Mouse (Mus musculus): ENCODE data around the gene Rtel1. TPM values are rescaled to one million over a fixed set of nuclear protein-coding genes. Genes with fewer than 3 reads are reported as not detected.
A peak's percentile ranks its signal among the peaks of the same experiment; 100 is the strongest.

Rtel1 gene
- polyA plus RNA-seq, 1 experiment from 2014 or later: 61.8 TPM

DNA sequence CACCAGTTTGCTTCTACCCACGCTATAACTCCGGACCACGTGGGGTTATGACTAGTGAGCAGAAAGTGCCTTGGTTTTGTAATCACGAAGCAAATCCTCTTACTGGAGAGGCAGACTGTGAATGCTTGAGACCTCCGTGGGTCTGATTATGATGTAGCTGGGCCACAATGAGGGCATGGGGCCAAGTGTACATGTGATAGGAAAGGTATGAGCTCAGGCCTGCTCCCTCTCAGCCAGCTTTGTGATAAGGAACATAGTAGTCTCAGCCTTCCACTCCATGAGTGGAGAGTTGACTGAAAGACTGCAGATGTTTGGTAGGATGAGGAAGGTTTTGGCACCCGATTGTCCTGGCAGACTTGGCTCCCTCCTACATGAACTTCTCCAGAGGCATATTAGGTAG is 23.2 kb downstream of the Rtel1 start:
- H3K27me3 ChIP-seq (ENCODE audit: control insufficient read depth, insufficient read depth, low read length): no peaks in the 10 kb centered on the region
- DNase-seq (ENCODE audit: low spot score) (no peak), ATAC-seq (ENCODE audit: insufficient read depth, low FRiP score, low TSS enrichment) (no peak)
- WGBS: 96% methylated on average over 6 of the region's 6 CpGs
- H3K4me1 ChIP-seq (ENCODE audit: control insufficient read depth, insufficient read depth, low read length): no peaks in the 10 kb centered on the region
- no peaks in the 10 kb centered on the region for H3K9me3 ChIP-seq (ENCODE audit: control insufficient read depth, low read length)
- no peak overlapping the region for H3K9ac ChIP-seq (ENCODE audit: low read length)
- no peak overlapping the region for H3K4me3 ChIP-seq (ENCODE audit: low read depth, low read length)
- no peak overlapping the region for H3K27ac ChIP-seq (ENCODE audit: low read depth, low read length)
- H3K4me2 ChIP-seq (ENCODE audit: low read depth): no peak overlapping the region
- peaks cover 8% of the 10 kb centered on the region for H3K36me3 ChIP-seq (ENCODE audit: control insufficient read depth, insufficient read depth, low read length)

GRCm38 (mm10) chr2:181356780-181357179 is 37.2 kb downstream of the Rtel1 start:
- H3K36me3 ChIP-seq (ENCODE audit: control insufficient read depth, insufficient read depth, low read length): peaks cover 24% of the 10 kb centered on the region
- 83% methylated on average over 3 of the region's 3 CpGs for WGBS

GRCm38 (mm10) chr2:181363946-181364345 is 44.4 kb downstream of the Rtel1 start:
- H3K27ac ChIP-seq (ENCODE audit: low read depth, low read length): no peak overlapping the region
- H3K4me1 ChIP-seq (ENCODE audit: control insufficient read depth, insufficient read depth, low read length): peaks cover 20% of the 10 kb centered on the region
- H3K9ac ChIP-seq (ENCODE audit: low read length): no peak overlapping the region; the same call in 1 of the 2 replicates
- H3K9me3 ChIP-seq (ENCODE audit: control insufficient read depth, low read length): no peaks in the 10 kb centered on the region
- H3K4me2 ChIP-seq (ENCODE audit: low read depth): peak overlapping the region; percentile 96
- peaks cover 14% of the 10 kb centered on the region for H3K36me3 ChIP-seq (ENCODE audit: control insufficient read depth, insufficient read depth, low read length)
- no peaks in the 10 kb centered on the region for H3K27me3 ChIP-seq (ENCODE audit: control insufficient read depth, insufficient read depth, low read length)
- 83% methylated on average over 3 of the region's 3 CpGs for WGBS
- DNase-seq (ENCODE audit: low spot score) (no peak), ATAC-seq (ENCODE audit: insufficient read depth, low FRiP score, low TSS enrichment) (no peak)
- H3K4me3 ChIP-seq (ENCODE audit: low read depth, low read length): peak overlapping the region; percentile 87; the same call in 1 of the 2 replicates

More at GRCm38 (mm10) chr2:181356780-181357179, 37.2 kb downstream of the Rtel1 start:
- ATAC-seq (ENCODE audit: insufficient read depth, low FRiP score, low TSS enrichment) (no peak), DNase-seq (ENCODE audit: low spot score) (no peak)
- Histone ChIP-seq H3K4me2 (ENCODE audit: low read depth) (no peak overlapping the region), H3K9ac (ENCODE audit: low read length) (no peak overlapping the region), H3K4me3 (ENCODE audit: low read depth, low read length) (no peak overlapping the region), H3K27ac (ENCODE audit: low read depth, low read length) (no peak overlapping the region), H3K9me3 (ENCODE audit: control insufficient read depth, low read length) (no peaks in the 10 kb centered on the region), H3K4me1 (ENCODE audit: control insufficient read depth, insufficient read depth, low read length) (no peaks in the 10 kb centered on the region), H3K27me3 (ENCODE audit: control insufficient read depth, insufficient read depth, low read length) (no peaks in the 10 kb centered on the region)

DNA sequence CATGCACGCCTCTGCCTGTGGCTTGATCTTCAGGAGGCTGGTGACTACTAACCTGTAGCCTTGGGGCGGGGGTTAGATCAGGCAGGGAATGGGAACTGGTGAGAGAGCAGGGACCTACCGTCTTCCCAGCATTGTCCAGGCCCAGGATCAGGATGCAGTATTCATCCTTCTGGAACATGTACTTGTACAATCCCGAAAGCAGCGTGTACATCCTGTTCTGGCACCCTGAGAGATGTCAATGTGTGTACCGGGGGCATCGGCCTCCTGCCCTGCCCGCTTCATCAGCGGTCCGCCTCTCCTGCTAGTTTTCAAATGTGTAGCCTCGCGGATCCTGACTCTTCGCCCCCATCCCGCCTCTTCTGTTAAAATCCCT is 44.9 kb downstream of the Rtel1 start:
- Histone ChIP-seq H3K36me3 (ENCODE audit: control insufficient read depth, insufficient read depth, low read length) (peaks cover 13% of the 10 kb centered on the region), H3K27me3 (ENCODE audit: control insufficient read depth, insufficient read depth, low read length) (no peaks in the 10 kb centered on the region), H3K4me2 (ENCODE audit: low read depth) (peak overlapping the region; percentile 96), H3K4me3 (ENCODE audit: low read depth, low read length) (peak overlapping the region; percentile 87), H3K9me3 (ENCODE audit: control insufficient read depth, low read length) (no peaks in the 10 kb centered on the region), H3K4me1 (ENCODE audit: control insufficient read depth, insufficient read depth, low read length) (peaks cover 20% of the 10 kb centered on the region), H3K9ac (ENCODE audit: low read length) (peak overlapping the region; percentile 93), H3K27ac (ENCODE audit: low read depth, low read length) (no peak overlapping the region)
- DNase-seq (ENCODE audit: low spot score): no peak
- WGBS: 11% methylated on average over 14 of the region's 14 CpGs
- ATAC-seq (ENCODE audit: insufficient read depth, low FRiP score, low TSS enrichment): no peak; the same call in 1 of the 2 replicates

GRCm38 (mm10) chr2:181364860-181365596 is 45.5 kb downstream of the Rtel1 start, which contains the start of the genes Zgpat and Arfrp1:
Zgpat (plus strand) TSS chr2:181364928.
Arfrp1 (minus strand) TSS chr2:181365404.
- peak within 1 kb of the TSS; percentile 93 for H3K9ac ChIP-seq (ENCODE audit: low read length)
- no peaks in the 10 kb centered on the region for H3K27me3 ChIP-seq (ENCODE audit: control insufficient read depth, insufficient read depth, low read length)
- DNase-seq (ENCODE audit: low spot score) (peak; percentile 92), ATAC-seq (ENCODE audit: insufficient read depth, low FRiP score, low TSS enrichment) (peak; percentile 87)
- peak within 1 kb of the TSS; percentile 87 for H3K27ac ChIP-seq (ENCODE audit: low read depth, low read length)
- WGBS: under 1% methylated on average over 62 of the region's 71 CpGs
- H3K4me1 ChIP-seq (ENCODE audit: control insufficient read depth, insufficient read depth, low read length): peaks cover 20% of the 10 kb centered on the region
- no peaks in the 10 kb centered on the region for H3K9me3 ChIP-seq (ENCODE audit: control insufficient read depth, low read length)
- peaks cover 16% of the 10 kb centered on the region for H3K36me3 ChIP-seq (ENCODE audit: control insufficient read depth, insufficient read depth, low read length)
- peak within 1 kb of the TSS; percentile 96 for H3K4me2 ChIP-seq (ENCODE audit: low read depth)
- H3K4me3 ChIP-seq (ENCODE audit: low read depth, low read length): peak within 1 kb of the TSS; percentile 87

DNA sequence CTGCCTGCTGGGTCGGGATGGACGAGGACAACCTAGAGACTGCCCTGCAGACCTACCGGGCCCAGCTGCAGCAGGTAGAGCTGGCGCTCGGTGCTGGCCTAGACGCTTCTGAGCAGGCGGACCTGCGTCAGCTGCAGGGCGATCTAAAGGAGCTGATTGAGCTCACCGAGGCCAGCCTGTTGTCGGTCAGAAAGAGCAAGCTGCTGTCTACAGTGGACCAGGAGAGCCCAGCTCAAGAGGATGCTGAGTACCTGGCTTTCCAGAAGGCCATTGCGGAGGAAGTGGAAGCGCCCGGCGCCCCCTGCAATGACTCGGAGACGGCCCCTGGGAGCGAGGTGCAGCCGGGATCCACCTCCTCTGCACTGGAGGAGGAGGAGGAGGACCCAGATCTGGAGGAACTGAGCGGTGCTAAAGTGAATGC is 46.1 kb downstream of the Rtel1 start:
- H3K4me2 ChIP-seq (ENCODE audit: low read depth): peak overlapping the region; percentile 96
- peaks cover 20% of the 10 kb centered on the region for H3K4me1 ChIP-seq (ENCODE audit: control insufficient read depth, insufficient read depth, low read length)
- no peaks in the 10 kb centered on the region for H3K27me3 ChIP-seq (ENCODE audit: control insufficient read depth, insufficient read depth, low read length)
- peak overlapping the region; percentile 93 for H3K9ac ChIP-seq (ENCODE audit: low read length)
- peak; percentile 45 for DNase-seq (ENCODE audit: low spot score)
- peak; percentile 28 for ATAC-seq (ENCODE audit: insufficient read depth, low FRiP score, low TSS enrichment)
- H3K9me3 ChIP-seq (ENCODE audit: control insufficient read depth, low read length): no peaks in the 10 kb centered on the region
- H3K36me3 ChIP-seq (ENCODE audit: control insufficient read depth, insufficient read depth, low read length): peaks cover 16% of the 10 kb centered on the region
- 0% methylated on average over 20 of the region's 20 CpGs for WGBS
- H3K4me3 ChIP-seq (ENCODE audit: low read depth, low read length): peak overlapping the region; percentile 87
- peak overlapping the region; percentile 87 for H3K27ac ChIP-seq (ENCODE audit: low read depth, low read length)

- Histone ChIP-seq H3K36me3 (ENCODE audit: control insufficient read depth, insufficient read depth, low read length) (peaks cover 8% of the 10 kb centered on the region; the same call in 1 of the 2 replicates), H3K27me3 (ENCODE audit: control insufficient read depth, insufficient read depth, low read length) (no peaks in the 10 kb centered on the region), H3K4me3 (ENCODE audit: low read depth, low read length) (no peak overlapping the region), H3K27ac (ENCODE audit: low read depth, low read length) (no peak overlapping the region), H3K4me1 (ENCODE audit: control insufficient read depth, insufficient read depth, low read length) (peaks cover 14% of the 10 kb centered on the region), H3K4me2 (ENCODE audit: low read depth) (no peak overlapping the region), H3K9me3 (ENCODE audit: control insufficient read depth, low read length) (no peaks in the 10 kb centered on the region), H3K9ac (ENCODE audit: low read length) (no peak overlapping the region)
- ATAC-seq (ENCODE audit: insufficient read depth, low FRiP score, low TSS enrichment) (no peak), DNase-seq (ENCODE audit: low spot score) (no peak)
- WGBS: 95% methylated on average over 5 of the region's 5 CpGs
Observed at GRCm38 (mm10) chr2:181370001-181370400, 50.5 kb downstream of the Rtel1 start.

DNA sequence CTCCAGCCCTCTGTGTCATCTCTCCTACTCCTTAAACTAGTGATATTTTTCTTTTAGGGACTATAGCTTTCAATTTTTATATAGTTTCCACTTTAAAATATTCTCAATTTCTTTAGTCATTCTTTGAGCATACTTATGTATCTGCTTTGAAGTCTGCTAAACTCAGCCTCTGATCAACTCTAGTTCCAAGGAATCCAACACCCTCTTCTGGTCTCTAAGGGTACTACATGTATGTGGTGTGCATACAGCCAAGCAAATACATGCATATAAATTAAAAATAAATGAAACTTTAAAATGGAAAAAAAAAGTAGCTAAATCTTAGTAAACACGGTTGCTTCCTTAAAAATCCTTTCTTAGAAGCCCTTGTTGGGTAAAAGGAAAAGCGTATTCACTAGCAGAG is 56.2 kb downstream of the Rtel1 start:
- Histone ChIP-seq H3K27me3 (ENCODE audit: control insufficient read depth, insufficient read depth, low read length) (no peaks in the 10 kb centered on the region), H3K4me2 (ENCODE audit: low read depth) (no peak overlapping the region), H3K9me3 (ENCODE audit: control insufficient read depth, low read length) (no peaks in the 10 kb centered on the region), H3K4me3 (ENCODE audit: low read depth, low read length) (no peak overlapping the region), H3K4me1 (ENCODE audit: control insufficient read depth, insufficient read depth, low read length) (no peaks in the 10 kb centered on the region), H3K36me3 (ENCODE audit: control insufficient read depth, insufficient read depth, low read length) (peaks cover 8% of the 10 kb centered on the region; the same call in 1 of the 2 replicates), H3K27ac (ENCODE audit: low read depth, low read length) (no peak overlapping the region), H3K9ac (ENCODE audit: low read length) (no peak overlapping the region)
- WGBS: 90% methylated on average over 2 of the region's 2 CpGs
- DNase-seq (ENCODE audit: low spot score): no peak
- no peak for ATAC-seq (ENCODE audit: insufficient read depth, low FRiP score, low TSS enrichment)

DNA sequence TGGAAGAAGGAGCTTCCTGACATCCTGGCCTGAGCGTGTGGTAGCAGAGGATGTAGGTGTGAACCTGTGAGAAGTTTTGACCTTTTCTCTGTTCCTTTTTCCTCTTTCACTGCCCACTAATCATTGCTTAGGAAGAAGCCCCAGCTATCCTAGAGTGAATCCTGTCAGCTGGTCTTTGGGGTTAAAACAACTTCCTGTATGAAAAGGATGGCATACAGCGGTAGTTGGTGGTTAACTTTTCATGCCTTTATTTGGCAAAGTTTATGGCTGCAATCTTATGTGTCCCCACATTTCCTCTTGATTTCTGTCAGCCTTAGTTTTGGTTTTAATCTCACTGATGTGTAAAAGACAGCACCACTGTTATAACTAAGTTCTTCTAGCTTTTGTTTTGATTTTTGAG is 57.7 kb downstream of the Rtel1 start:
- ATAC-seq (ENCODE audit: insufficient read depth, low FRiP score, low TSS enrichment): no peak
- Histone ChIP-seq H3K36me3 (ENCODE audit: control insufficient read depth, insufficient read depth, low read length) (peaks cover 10% of the 10 kb centered on the region; the same call in 1 of the 2 replicates), H3K4me1 (ENCODE audit: control insufficient read depth, insufficient read depth, low read length) (no peaks in the 10 kb centered on the region), H3K27ac (ENCODE audit: low read depth, low read length) (no peak overlapping the region), H3K9ac (ENCODE audit: low read length) (no peak overlapping the region), H3K4me3 (ENCODE audit: low read depth, low read length) (no peak overlapping the region), H3K4me2 (ENCODE audit: low read depth) (no peak overlapping the region), H3K9me3 (ENCODE audit: control insufficient read depth, low read length) (no peaks in the 10 kb centered on the region), H3K27me3 (ENCODE audit: control insufficient read depth, insufficient read depth, low read length) (no peaks in the 10 kb centered on the region)
- DNase-seq (ENCODE audit: low spot score): no peak
- WGBS: 80% methylated on average over 2 of the region's 2 CpGs

Measured in neural tube, embryonic 11.5 days (tissue).